Comparison of ENCODE assay signal across 28 mouse cellular contexts in genomic region chr19:20541044-20541443, GRCm38 (mm10). TPM values are rescaled to one million over a fixed set of nuclear protein-coding genes. Genes with fewer than 3 reads are reported as not detected.
"Had no signal": no experiment of that assay in that cellular context is flagged by ENCODE, and none has a peak within 500 bp of the region (broad histone marks: within the 10 kb centered on the region; RNA-seq: fewer than 3 reads in every experiment).

No protein-coding gene starts in this region.

- ATAC-seq: hindbrain, embryonic 16.5 days; inflammation-experienced regulatory T-cells, adult 6 months; intestine, embryonic 15.5 days; intestine, postnatal 0 days; liver, postnatal 0 days had no signal

- H3K4me1 ChIP-seq: heart, embryonic 10.5 days; heart, embryonic 12.5 days; hindbrain, embryonic 10.5 days; hindbrain, embryonic 12.5 days; intestine, embryonic 15.5 days; kidney, embryonic 15.5 days; limb, embryonic 10.5 days; limb, embryonic 12.5 days; liver, embryonic 13.5 days; liver, embryonic 15.5 days had no signal

- H3K4me3 ChIP-seq: heart, adult 2 months; heart, embryonic 10.5 days; heart, embryonic 12.5 days; hindbrain, embryonic 10.5 days; hindbrain, embryonic 12.5 days; intestine, embryonic 15.5 days; kidney, embryonic 15.5 days; limb, embryonic 10.5 days; limb, embryonic 12.5 days; liver, embryonic 13.5 days; liver, embryonic 15.5 days had no signal

- DNase-seq: gastrocnemius, postnatal 14 days; gastrocnemius, postnatal 36 days; heart, adult 11 months; heart, adult 2 months; heart, postnatal 10 days; heart, postnatal 4 days; kidney, adult 18-20 months; kidney, adult 8-10 months; kidney, postnatal 10 days; kidney, postnatal 25 days; kidney, postnatal 4 days; layer of hippocampus, adult 9-11 months; liver; liver, embryonic 13.5 days; liver, postnatal 0 days had no signal

- H3K27ac ChIP-seq: heart, adult 2 months; heart, embryonic 10.5 days; hindbrain, embryonic 10.5 days; hindbrain, embryonic 12.5 days; hindbrain, embryonic 14.5 days; intestine, embryonic 15.5 days; kidney, embryonic 15.5 days; limb, embryonic 10.5 days; limb, embryonic 12.5 days; liver, embryonic 13.5 days; liver, embryonic 15.5 days had no signal

RNA-seq across cellular contexts. Expression of gene Aldh1a1, which starts 48.5 kb away (rescaled TPM):
- polyA plus RNA-seq: inflammation-experienced regulatory T-cells, adult 6 months; limb, embryonic 12.5 days had no signal
